Mouse (Mus musculus) lung, adult 2 months (tissue): ENCODE measurements at regions not wholly inside any gene's neighbourhood (a gene's known extent, or its start where the extent isn't known, plus 50 kb on each side); places are given as distances from the start of the nearest gene placed in this dataset.
"Not testable (repeated sequence)": the region's sequence is repeated elsewhere in the genome, so short reads cannot be mapped to it uniquely, and the experiment has no call there.

Experiments
- DNase-seq: peaks from one replicate; pipeline ENCODE4 v3.0.0; 2022
- H3K4me1 ChIP-seq: fragments of 200-500 bp; 2 replicates; pipeline ENCODE4 v1.6.1; 2011; ENCODE audit warnings: low read length; ENCODE audit not compliant: control insufficient read depth, insufficient read depth
- H3K4me3 ChIP-seq: fragments of 200-500 bp; replicated peaks from 2 replicates; pipeline ENCODE3; 2011; ENCODE audit warnings: low read depth, mild to moderate bottlenecking, control low read depth, low read length; ENCODE audit errors: extremely low read depth
- CTCF ChIP-seq: fragments of 200-500 bp; IDR thresholded peaks from 2 replicates; pipeline ENCODE4 v1.5.1; 2011; ENCODE audit warnings: mild to moderate bottlenecking, low read length, control low read depth; ENCODE audit not compliant: insufficient read depth
- POLR2A ChIP-seq: fragments of 200-500 bp; IDR thresholded peaks from 2 replicates; pipeline ENCODE4 v1.6.1; 2011; ENCODE audit warnings: low read depth, mild to moderate bottlenecking, control low read depth, low read length, borderline replicate concordance; ENCODE audit errors: extremely low read depth
- WGBS: fragments of 180-500 bp; shearing (Covaris S2); methylation state at CpG from one replicate; pipeline ENCODE4 v1.1.7; 2018; 5-methylcytosine and 5-hydroxymethylcytosine counted together

DNA sequence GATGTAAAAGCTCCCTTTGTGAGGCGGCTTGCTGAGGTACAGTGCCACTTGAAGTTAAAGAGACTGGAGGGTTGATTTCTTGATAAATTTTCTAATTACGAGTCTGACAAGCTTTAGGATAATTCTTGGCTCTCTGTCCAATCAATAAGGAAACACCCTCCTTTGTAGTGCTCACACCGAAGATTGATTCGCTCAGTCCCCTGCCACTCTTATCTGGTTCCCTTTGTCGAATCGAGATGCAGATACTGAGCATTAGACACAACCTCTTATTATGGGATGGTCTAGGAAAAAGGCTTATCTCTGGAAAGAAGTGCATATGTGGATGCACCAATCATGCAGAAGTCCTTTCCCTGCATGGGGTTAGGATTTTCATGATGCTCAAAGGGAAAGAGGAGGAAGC, 261.5 kb upstream of the Cntnap4 start:
- WGBS, result 75% methylated on average over 6 of the region's 6 CpGs
- Histone ChIP-seq H3K4me3 (no peak overlapping the region), H3K4me1 (no peaks in the 10 kb centered on the region)
- no peak for DNase-seq
- TF ChIP-seq POLR2A (no peak), CTCF (no peak)

DNA sequence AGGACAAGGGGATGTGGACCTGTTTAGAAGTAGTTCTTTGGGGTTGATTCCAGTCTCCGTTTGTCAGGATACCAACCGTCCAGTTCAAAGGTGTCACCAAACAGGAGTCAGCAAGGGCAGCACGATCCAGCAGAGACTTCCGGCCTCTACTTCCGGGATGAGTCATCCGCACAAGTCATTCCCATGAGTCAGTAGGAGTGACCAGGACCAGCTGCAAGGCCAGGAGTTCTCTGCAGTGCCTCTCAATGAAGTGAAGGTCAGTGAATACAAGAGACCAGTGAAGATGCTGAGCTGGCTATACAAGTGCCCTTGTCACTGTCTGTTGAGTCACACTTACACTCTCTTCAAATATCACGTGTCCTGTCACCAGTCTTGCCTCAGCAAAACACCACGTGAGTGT, 272.8 kb upstream of the Cntnap4 start:
- DNase-seq, result no peak
- no peak for TF ChIP-seq CTCF
- no peak for TF ChIP-seq POLR2A
- Histone ChIP-seq H3K4me1 (no peaks in the 10 kb centered on the region), H3K4me3 (no peak overlapping the region)
- 57% methylated on average over 8 of the region's 8 CpGs for WGBS

DNA sequence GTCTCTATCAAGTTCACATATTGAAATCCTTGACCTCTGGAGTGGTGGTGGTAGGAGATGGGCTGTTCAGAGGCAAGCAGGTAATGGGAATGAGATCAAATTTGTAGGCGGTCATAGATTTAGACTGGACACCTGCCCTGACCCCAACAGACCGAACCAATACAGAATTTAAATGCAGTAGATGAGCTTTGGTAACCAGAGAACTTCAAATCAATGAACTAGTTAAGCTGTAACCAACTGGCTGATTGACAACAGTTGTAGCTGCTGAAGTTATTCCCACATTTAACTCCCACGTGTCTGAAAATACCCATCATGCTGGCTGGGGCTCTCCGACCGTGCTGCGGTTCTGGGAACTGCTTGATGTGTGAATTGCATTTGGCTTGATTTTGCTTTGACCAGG, 268.5 kb upstream of the Gm6793 start:
- TF ChIP-seq CTCF, result no peak
- no peak for TF ChIP-seq POLR2A
- DNase-seq, result no peak
- Histone ChIP-seq H3K4me1 (no peaks in the 10 kb centered on the region), H3K4me3 (no peak overlapping the region)
- 87% methylated on average over 6 of the region's 6 CpGs for WGBS

DNA sequence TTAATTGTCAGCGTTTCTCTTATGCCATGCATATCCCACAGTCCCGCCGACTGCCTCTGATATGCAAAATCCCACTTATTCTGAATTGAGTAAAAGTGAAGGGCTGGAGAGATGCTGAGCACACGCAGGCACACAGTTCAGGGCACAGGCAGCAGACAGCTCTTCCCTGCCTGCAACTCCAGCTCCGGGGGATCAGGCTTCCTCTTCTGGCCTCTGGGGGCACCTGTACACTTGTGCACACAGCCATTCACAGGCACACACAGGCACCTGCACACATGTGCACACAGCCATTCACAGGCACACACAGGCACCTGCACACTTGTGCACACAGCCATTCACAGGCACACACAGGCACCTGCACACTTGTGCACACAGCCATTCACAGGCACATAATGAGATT, 254.8 kb upstream of the Gm6793 start:
- DNase-seq, result no peak
- no peak overlapping the region for H3K4me3 ChIP-seq
- H3K4me1 ChIP-seq, result no peaks in the 10 kb centered on the region
- WGBS, result 69% methylated on average over 5 of the region's 5 CpGs
- no peak for TF ChIP-seq CTCF
- TF ChIP-seq POLR2A, result no peak

DNA sequence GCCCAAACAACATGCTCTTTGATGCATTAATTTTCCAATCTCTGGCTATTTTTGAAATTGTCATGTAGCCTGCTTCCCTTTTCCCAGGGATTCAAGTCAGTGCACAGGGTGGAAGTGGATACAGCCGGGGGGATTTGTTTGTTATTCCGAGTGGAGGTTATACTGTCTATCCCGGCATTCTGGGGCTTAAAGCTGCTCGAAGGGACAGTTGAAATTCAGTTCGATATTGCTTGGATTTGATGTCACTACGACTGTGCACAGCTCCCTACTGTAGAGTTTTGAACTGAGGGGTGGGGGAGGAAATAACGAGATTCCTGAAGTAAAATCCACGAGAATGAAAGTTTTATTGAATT, 254.4 kb upstream of the Gm6793 start:
- DNase-seq, result no peak
- H3K4me1 ChIP-seq, result no peaks in the 10 kb centered on the region
- WGBS, result 57% methylated on average over 8 of the region's 8 CpGs
- TF ChIP-seq CTCF, result no peak
- no peak for TF ChIP-seq POLR2A
- no peak overlapping the region for H3K4me3 ChIP-seq

DNA sequence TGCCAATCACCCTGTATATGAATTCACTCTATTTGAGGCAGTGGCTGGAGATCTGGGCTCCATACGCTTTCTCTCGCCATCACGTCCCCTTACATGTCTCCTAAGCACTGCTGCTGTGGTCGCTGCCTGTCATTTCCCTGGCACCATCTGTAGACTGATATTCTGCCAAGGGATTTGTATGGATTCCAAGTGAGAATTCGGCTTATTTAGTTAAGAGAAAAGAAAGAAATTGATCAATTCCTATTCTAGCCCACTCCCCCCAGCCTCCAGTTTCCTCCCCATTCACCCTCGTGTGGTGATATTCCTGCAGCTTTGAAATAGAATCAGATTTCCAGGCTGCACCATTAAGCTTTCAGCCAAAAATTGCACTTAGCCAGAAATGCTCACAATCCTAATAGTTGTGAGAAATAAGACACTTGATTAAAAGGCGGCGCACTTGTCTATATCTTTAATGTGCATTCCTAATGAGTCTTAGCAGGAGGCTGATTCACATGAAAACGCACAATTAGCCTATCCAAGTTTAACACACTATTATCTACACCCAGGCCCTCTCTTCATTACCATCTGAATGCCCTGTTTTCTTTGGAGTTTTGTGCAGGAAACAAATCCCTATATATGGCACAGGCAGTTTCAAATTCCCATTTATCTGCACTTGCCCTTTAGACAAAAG, 253.8 kb upstream of the Gm6793 start:
- Histone ChIP-seq H3K4me1 (no peaks in the 10 kb centered on the region), H3K4me3 (no peak overlapping the region)
- DNase-seq, result no peak
- 69% methylated on average over 9 of the region's 9 CpGs for WGBS
- TF ChIP-seq CTCF, result no peak
- TF ChIP-seq POLR2A, result no peak

DNA sequence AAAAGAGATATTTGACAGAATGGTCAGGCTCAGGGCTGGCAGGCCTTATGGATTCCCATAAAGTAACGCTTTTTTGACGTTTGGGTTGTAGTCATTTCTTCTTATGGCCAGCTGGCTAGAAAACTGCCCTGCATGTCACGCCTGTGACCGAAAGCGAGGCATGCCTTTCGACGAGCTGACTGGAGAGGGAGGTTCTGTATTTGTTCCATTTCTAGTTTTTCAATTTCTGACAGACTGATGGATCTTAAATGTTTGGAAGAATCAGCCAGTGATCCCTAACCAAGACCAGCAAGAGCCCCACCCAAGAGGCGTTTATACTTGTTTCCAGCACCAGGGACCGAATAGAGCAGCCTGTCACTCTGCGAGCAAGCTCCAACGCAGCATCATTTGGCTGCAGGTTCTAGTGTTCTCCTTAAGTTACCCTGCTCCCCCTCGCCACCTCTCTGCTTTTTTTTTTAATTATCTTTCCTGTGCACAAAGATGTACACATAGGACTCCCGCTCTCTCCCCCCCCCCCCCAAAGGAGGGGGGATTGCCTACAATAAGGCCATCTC, 243.2 kb upstream of the Gm6793 start:
- no peaks in the 10 kb centered on the region for H3K4me1 ChIP-seq
- H3K4me3 ChIP-seq, result no peak overlapping the region
- no peak for DNase-seq
- TF ChIP-seq CTCF (no peak), POLR2A (no peak)
- WGBS, result 51% methylated on average over 13 of the region's 13 CpGs

DNA sequence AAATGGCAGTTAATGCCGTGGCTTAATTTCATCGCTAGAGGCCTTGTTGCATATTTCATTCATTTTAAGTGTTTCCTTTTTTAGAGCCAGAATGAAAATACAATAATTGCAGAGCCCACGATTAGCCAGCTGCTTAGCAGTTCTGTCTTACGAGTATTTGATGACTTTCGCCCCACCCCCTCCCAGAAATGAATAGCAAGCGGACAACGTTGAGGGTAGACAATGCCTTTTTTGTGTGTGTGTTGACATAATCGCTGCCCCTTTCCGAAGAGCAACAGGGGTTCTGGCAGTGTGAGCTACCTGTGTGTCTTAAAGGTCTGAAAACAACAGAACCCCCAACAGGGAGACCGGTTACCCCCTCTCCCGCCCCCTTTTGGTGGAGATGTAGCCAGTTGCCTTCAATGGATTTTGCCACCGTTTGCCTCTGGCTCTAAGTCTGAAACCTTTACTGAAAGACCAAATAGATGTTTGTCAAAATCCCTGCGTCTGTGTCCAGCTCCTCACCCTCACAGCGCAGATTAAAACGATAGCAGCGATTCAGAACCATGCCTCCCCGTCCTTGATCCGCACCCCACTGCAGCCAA, 242.6 kb upstream of the Gm6793 start:
- H3K4me3 ChIP-seq, result no peak overlapping the region
- WGBS, result 18% methylated on average over 18 of the region's 18 CpGs
- no peaks in the 10 kb centered on the region for H3K4me1 ChIP-seq
- TF ChIP-seq POLR2A (no peak), CTCF (no peak)
- no peak for DNase-seq

DNA sequence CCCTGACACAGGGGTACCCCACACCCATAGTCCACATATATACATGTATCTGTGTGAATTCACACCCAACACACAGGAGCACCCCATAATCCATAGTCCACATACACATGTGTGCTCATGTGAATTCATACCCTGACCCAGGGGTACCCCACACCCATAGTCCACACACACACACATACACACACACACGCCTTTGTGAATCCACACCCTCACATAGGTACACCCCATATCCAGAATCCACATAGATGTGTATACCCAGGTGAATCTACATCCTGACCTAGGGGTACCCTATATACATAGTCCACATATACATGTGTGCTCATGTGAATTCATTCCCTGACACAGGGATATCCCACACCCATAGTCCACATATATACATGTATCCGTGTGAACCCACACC, 231.8 kb upstream of the Gm6793 start:
- H3K4me3 ChIP-seq, H3K4me1 ChIP-seq, DNase-seq: not testable (repeated sequence)
- WGBS, result 85% methylated on average over 2 of the region's 2 CpGs

DNA sequence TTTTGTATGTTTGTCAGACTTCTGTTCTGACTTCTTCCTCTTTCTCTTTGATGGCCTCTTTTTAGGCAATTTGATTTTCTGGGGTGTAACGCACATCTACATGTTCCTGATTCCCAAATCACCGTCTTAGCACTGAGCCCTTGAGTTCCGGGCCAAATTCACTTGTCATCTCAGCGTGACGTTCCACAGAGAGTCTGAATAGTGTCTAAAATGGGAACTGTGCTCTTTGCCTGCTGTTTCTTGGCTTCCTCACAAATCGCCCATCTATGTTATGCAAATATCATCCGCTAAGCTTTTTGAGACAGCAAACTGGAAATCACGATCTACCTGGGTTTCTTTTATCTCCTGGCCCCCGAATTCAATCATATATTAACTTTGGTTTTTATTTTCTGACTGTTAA, 223.8 kb upstream of the Gm6793 start:
- no peak for DNase-seq
- 76% methylated on average over 9 of the region's 9 CpGs for WGBS

DNA sequence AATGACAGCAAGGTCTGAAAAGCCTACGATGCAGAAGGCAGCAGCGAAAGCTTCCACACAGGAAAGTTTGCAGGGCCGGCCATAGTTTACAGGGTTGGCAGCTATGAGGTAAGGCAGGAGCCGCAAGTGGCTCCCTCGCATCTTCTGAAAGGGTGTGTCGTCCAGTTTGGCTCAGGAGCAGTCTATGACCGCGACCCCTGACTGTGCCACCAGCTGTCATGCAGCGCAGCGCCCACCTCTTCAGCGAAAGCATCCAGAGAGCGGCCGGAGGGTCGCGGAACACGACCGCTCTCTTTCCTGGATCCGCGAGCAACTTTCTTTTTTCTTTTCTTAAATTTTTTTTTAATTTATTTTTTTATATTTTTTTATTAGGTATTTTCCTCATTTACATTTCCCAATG, 221.9 kb upstream of the Gm6793 start:
- not testable (repeated sequence) for DNase-seq, H3K4me1 ChIP-seq, H3K4me3 ChIP-seq
- WGBS, result 89% methylated on average over 19 of the region's 19 CpGs

More for the DNA sequence above, 223.8 kb upstream of the Gm6793 start:
- TF ChIP-seq CTCF (no peak), POLR2A (no peak)
- no peak overlapping the region for H3K4me3 ChIP-seq
- H3K4me1 ChIP-seq, result no peaks in the 10 kb centered on the region
